Mouse (Mus musculus) G1E (cell line): Measurements from ENCODE around the gene Slc22a14.

Source experiments
- CTCF ChIP-seq: IDR thresholded peaks from 2 replicates; pipeline ENCODE4 v1.5.1; 2012; ENCODE audit warnings: low read depth, low read length, inconsistent platforms, mixed read lengths
- GATA1 ChIP-seq: IDR thresholded peaks from 2 replicates; pipeline ENCODE4 v1.6.1; 2012; ENCODE audit warnings: borderline replicate concordance, low read length, inconsistent platforms, mixed read lengths
- TAL1 ChIP-seq: conservative IDR thresholded peaks from 2 replicates; pipeline ENCODE4 v1.6.1; 2012; ENCODE audit warnings: low read depth, low read length, inconsistent platforms, mixed read lengths

DNA sequence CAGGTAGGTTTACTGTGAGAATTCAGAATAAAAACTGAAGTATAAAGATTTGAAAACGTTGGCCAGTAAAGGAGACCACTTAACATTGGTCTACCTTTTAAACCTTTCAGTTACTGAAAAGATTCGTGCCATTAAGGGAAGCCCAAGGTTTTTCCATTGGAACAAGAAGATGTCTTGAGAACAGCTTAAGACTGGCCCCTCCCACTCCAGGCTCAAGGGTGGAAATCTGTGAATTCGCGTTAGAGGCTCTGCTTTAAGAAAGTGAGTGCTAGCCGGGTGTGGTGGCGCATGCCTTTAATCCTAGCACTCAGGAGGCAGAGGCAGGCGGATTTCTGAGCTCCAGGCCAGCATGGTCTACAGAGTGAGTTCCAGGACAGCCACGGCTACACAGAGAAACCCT lies 152.4 kb downstream of the Slc22a14 start:
- no peak for TF ChIP-seq CTCF
- no peak for TF ChIP-seq GATA1
- TF ChIP-seq TAL1: no peak
